ENCODE assay signal across 20 mouse cellular contexts in genomic region chr11:48810142-48810541, GRCm38 (mm10).
"Had no signal": no experiment of that assay in that cellular context is flagged by ENCODE, and none has a peak within 500 bp of the region (broad histone marks: within the 10 kb centered on the region; RNA-seq: fewer than 3 reads in every experiment).

No protein-coding gene starts in this region.

- H3K4me2 ChIP-seq: lung, embryonic 14.5 days; midbrain, embryonic 12.5 days; neural tube, embryonic 13.5 days; neural tube, embryonic 15.5 days had no signal

- H3K9me3 ChIP-seq: megakaryocyte, embryonic 14.5 days; midbrain, embryonic 10.5 days; midbrain, embryonic 12.5 days; neural tube, embryonic 13.5 days; neural tube, embryonic 15.5 days had no signal

- H3K4me3 ChIP-seq: megakaryocyte, embryonic 14.5 days; midbrain, embryonic 10.5 days; midbrain, embryonic 12.5 days; myocyte; neural tube, embryonic 13.5 days; neural tube, embryonic 15.5 days had no signal

- H3K27ac ChIP-seq: midbrain, embryonic 10.5 days; midbrain, embryonic 12.5 days; neural tube, embryonic 13.5 days; neural tube, embryonic 15.5 days had no signal

- H3K27me3 ChIP-seq: megakaryocyte, embryonic 14.5 days; midbrain, embryonic 12.5 days; neural tube, embryonic 13.5 days; neural tube, embryonic 15.5 days had no signal

- H3K9ac ChIP-seq: lung, embryonic 14.5 days; midbrain, embryonic 12.5 days; neural tube, embryonic 13.5 days; neural tube, embryonic 15.5 days had no signal

- ATAC-seq: midbrain, embryonic 16.5 days had no signal

- DNase-seq: lung, adult 18-20 months; lung, embryonic 14.5 days; lung, postnatal 10 days; lung, postnatal 4 days; midbrain, embryonic 14.5 days; retina, postnatal 1 day; right cerebral cortex, adult 18-20 months; right cerebral cortex, postnatal 25 days; right cerebral cortex, postnatal 4 days; spleen, adult 18-20 months; thymus, adult 18-20 months; thymus, postnatal 14 days; thymus, postnatal 36 days had no signal
